Mouse (Mus musculus) bone marrow, adult 2 months (tissue): ENCODE results near the gene Prr18. TPM values are rescaled to one million over a fixed set of nuclear protein-coding genes. Genes with fewer than 3 reads are reported as not detected.

ENCODE experiments used
- H3K27ac ChIP-seq: fragments of 200-500 bp; 2 replicates; pipeline ENCODE4 v1.5.1; 2012; ENCODE audit warnings: low read depth, mild to moderate bottlenecking, control low read depth, inconsistent platforms, low read length; ENCODE audit not compliant: control insufficient read depth, poor library complexity, insufficient read depth
- H3K4me1 ChIP-seq: fragments of 200-500 bp; 2 replicates; pipeline ENCODE4 v1.6.1; 2011; ENCODE audit warnings: low read length; ENCODE audit not compliant: control insufficient read depth, insufficient read depth
- H3K4me3 ChIP-seq: fragments of 200-500 bp; replicated peaks from 2 replicates; pipeline ENCODE3; 2011; ENCODE audit warnings: mild to moderate bottlenecking, low read depth, low read length, control low read depth; ENCODE audit not compliant: control insufficient read depth
- CTCF ChIP-seq: fragments of 200-500 bp; IDR thresholded peaks from 2 replicates; pipeline ENCODE4 v1.5.1; 2011; ENCODE audit warnings: low read length, control low read depth; ENCODE audit not compliant: control insufficient read depth, insufficient read depth
- POLR2A ChIP-seq: fragments of 200-500 bp; IDR thresholded peaks from 2 replicates; pipeline ENCODE4 v1.6.1; 2011; ENCODE audit warnings: low read depth, mild to moderate bottlenecking, control low read depth, low read length, borderline replicate concordance; ENCODE audit not compliant: control insufficient read depth
- WGBS: fragments of 180-500 bp; shearing (Covaris S2); methylation state at CpG from one replicate; pipeline ENCODE4 v1.1.7; 2018; 5-methylcytosine and 5-hydroxymethylcytosine counted together
- polyA plus RNA-seq: library from polyadenylated mRNA; stranded (reverse); fragments of >200 nt; gene quantifications from 2 replicates; pipeline ENCODE4 v1.2.4, GENCODE M21; 2011; ENCODE audit warnings: low replicate concordance; ENCODE audit not compliant: missing spikeins, insufficient read depth, insufficient read length

The Prr18 gene
- polyA plus RNA-seq, 1 experiment = not detected

- Histone ChIP-seq H3K4me1 (no peaks in the 10 kb centered on the region), H3K4me3 (no peak overlapping the region), H3K27ac (no peak overlapping the region)
- TF ChIP-seq CTCF = no peak
- TF ChIP-seq POLR2A = no peak
- 79% methylated on average over 5 of the region's 5 CpGs for WGBS
These were observed 10.6 kb downstream of the Prr18 start for GRCm38 (mm10) chr17:8347765-8348285.

- H3K4me3 ChIP-seq = no peak overlapping the region
- WGBS = 76% methylated on average over 4 of the region's 4 CpGs
- TF ChIP-seq POLR2A = no peak
- no peak for TF ChIP-seq CTCF
- no peaks in the 10 kb centered on the region for H3K4me1 ChIP-seq
- no peak overlapping the region for H3K27ac ChIP-seq
These were observed 11.7 kb downstream of the Prr18 start for GRCm38 (mm10) chr17:8348941-8349340.

GRCm38 (mm10) chr17:8351088-8351487 lies 13.8 kb downstream of the Prr18 start:
- WGBS = 74% methylated on average over 7 of the region's 7 CpGs
- Histone ChIP-seq H3K4me3 (no peak overlapping the region), H3K27ac (no peak overlapping the region), H3K4me1 (no peaks in the 10 kb centered on the region)
- TF ChIP-seq CTCF (no peak), POLR2A (no peak)

GRCm38 (mm10) chr17:8355692-8356091 lies 18.4 kb downstream of the Prr18 start, which contains the start of gene T2:
T2 (plus strand) TSS chr17:8355992.
- Histone ChIP-seq H3K4me1 (no peaks in the 10 kb centered on the region), H3K27ac (no peak within 1 kb of the TSS), H3K4me3 (no peak within 1 kb of the TSS)
- TF ChIP-seq POLR2A (no peak), CTCF (no peak)
- WGBS = 74% methylated on average over 6 of the region's 6 CpGs

- TF ChIP-seq POLR2A = no peak
- TF ChIP-seq CTCF = no peak
- Histone ChIP-seq H3K4me1 (no peaks in the 10 kb centered on the region), H3K4me3 (no peak overlapping the region), H3K27ac (no peak overlapping the region)
- WGBS = 85% methylated on average over 6 of the region's 6 CpGs
These were observed 20.2 kb downstream of the Prr18 start for GRCm38 (mm10) chr17:8357498-8357897.

DNA sequence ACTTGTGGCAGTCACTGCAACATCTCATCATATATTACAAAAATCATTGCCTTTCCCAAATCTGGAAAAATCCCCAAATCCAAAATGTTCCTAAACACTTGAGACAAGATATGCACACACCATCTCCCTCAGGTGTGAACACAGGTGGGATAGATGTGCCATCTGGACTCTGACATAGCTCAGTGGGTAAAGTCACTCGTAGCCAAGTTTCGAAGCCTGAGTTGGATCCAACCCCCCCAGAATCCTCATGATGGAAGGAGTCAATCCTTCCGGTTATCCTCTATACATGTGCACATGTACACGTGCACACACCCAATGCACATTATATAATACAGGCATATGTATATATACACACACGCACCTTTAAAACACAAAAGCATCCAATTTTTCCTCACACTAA lies 23.6 kb downstream of the Prr18 start:
- H3K4me1 ChIP-seq = no peaks in the 10 kb centered on the region
- no peak overlapping the region for H3K27ac ChIP-seq
- 84% methylated on average over 5 of the region's 5 CpGs for WGBS
- TF ChIP-seq POLR2A = no peak
- TF ChIP-seq CTCF = no peak
- no peak overlapping the region for H3K4me3 ChIP-seq

DNA sequence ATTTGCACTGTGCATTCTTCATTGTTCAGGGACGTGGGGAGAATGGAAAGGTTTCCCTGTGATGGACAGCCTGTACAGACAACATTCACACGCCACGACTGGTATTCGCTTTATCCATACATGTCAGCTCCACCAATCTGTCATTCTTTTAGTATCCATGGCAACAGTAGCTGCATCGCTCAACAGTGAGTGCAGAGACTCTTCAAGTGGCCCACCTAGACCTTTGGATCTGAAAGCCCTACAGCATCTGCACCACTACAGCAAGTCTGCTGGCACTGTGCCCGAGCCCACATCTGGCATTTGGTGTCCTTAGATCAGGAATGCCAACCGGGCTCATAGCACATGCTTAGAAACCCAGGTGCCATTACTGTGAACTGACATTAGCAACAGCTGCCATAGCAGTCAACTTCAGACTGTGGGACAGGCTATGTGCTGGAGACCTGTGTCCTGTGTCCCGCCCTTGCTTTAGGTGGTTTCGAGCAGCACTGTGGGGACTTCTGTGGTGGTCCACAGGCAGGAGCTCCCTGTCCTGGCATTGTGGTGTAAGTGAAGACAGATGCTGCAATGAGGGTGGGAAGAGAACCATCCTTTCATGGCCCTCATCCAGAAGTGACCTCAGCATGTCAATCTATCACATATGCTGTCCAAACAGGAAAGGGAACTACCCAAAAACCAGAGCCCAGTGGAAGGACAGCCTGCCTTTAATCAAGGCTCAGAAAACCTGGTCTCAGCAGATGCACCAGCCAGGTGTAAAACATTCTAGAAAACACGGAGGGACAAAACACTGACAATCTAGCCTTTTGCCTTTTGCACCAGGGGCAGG lies 24.2 kb downstream of the Prr18 start:
- Histone ChIP-seq H3K4me3 (no peak overlapping the region), H3K27ac (no peak overlapping the region), H3K4me1 (no peaks in the 10 kb centered on the region)
- TF ChIP-seq POLR2A (no peak), CTCF (no peak)
- WGBS = 66% methylated on average over 10 of the region's 10 CpGs

DNA sequence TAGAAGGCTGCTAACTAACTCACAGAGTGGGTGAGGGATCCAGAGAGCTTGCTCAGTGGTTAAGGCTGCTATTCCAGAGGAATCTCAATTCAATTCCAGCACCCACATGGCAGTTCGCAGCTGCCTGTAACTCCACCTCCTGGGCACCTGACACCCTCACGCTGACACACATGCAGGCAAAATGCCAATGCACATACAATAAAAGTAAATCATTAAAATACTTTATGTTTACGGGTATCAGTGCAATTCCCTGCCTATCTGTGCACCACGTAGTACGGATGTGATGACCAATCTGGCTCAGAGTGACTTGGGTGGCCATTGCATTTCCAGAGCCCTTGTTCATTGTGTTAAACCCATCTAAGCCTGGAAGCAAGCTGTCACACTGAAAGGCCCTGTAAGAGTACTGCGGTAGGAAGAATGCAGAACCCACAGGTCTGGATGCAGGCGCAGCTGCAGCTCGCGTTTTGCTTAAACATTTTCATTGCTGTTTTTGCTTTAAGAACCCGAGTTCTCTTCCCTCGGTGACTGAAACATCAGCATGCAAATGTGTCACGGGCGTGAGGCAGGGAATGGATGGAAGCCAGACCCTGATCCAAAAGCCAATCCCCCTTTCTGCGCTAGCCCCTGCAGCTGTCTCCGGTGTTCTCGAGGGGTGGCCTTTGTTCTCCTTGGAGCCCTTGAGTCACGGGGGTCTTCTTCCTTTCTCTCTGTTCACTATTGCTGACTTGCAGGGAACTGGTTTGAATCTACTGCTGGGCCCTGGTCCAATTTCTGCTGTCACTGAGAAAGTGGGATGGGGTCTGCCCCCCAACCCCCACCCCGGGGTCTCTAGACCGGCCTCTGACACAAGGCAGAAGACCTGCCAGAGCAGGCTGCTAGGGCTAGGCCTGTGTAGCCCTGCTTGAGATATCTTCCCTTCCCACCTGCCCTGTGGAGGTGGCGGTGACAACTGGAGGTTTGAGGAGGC lies 30.5 kb downstream of the Prr18 start:
- WGBS = 78% methylated on average over 20 of the region's 20 CpGs
- H3K27ac ChIP-seq = no peak overlapping the region
- TF ChIP-seq CTCF = no peak
- TF ChIP-seq POLR2A = no peak
- H3K4me1 ChIP-seq = no peaks in the 10 kb centered on the region
- no peak overlapping the region for H3K4me3 ChIP-seq
